Mouse (Mus musculus) embryonic facial prominence, embryonic 13.5 days (tissue): ENCODE measurements around the gene Alpk1. TPM values are rescaled to one million over a fixed set of nuclear protein-coding genes. Genes with fewer than 3 reads are reported as not detected.
"Not testable (repeated sequence)": the region's sequence is repeated elsewhere in the genome, so short reads cannot be mapped to it uniquely, and the experiment has no call there.

Experiments used
- ATAC-seq: fragments of 200-750 bp; cut with Nextera tagmentation; 2 replicates; pipeline ENCODE4 v1.8.0; 2017; ENCODE audit warnings: low read depth; ENCODE audit not compliant: insufficient number of reproducible peaks, insufficient read depth, low FRiP score, low TSS enrichment
- H3K27ac ChIP-seq: fragments of 300-500 bp; sonication (generic); 2 replicates; pipeline ENCODE4 v1.5.1; 2015; ENCODE audit warnings: moderate library complexity, mild to moderate bottlenecking, inconsistent platforms
- H3K27me3 ChIP-seq: fragments of 300-500 bp; sonication (generic); 2 replicates; pipeline ENCODE4 v1.6.1; 2015; ENCODE audit warnings: mild to moderate bottlenecking, inconsistent platforms
- H3K36me3 ChIP-seq: fragments of 300-500 bp; sonication (generic); 2 replicates; pipeline ENCODE4 v1.6.1; 2015; ENCODE audit warnings: mild to moderate bottlenecking, inconsistent platforms
- H3K4me1 ChIP-seq: fragments of 300-500 bp; sonication (generic); 2 replicates; pipeline ENCODE4 v1.6.1; 2015; ENCODE audit warnings: inconsistent platforms
- H3K4me2 ChIP-seq: fragments of 300-500 bp; sonication (generic); 2 replicates; pipeline ENCODE4 v1.6.1; 2015; ENCODE audit warnings: moderate library complexity, mild to moderate bottlenecking, inconsistent platforms
- H3K4me3 ChIP-seq: fragments of 300-500 bp; sonication (generic); 2 replicates; pipeline ENCODE4 v1.5.1; 2015; ENCODE audit warnings: mild to moderate bottlenecking, inconsistent platforms
- H3K9ac ChIP-seq: fragments of 300-500 bp; sonication (generic); 2 replicates; pipeline ENCODE4 v1.6.1; 2015; ENCODE audit warnings: mild to moderate bottlenecking, inconsistent platforms
- H3K9me3 ChIP-seq: fragments of 300-500 bp; sonication (generic); 2 replicates; pipeline ENCODE4 v1.6.1; 2016; ENCODE audit warnings: inconsistent platforms
- WGBS: fragments of 180-500 bp; shearing (Covaris S2); methylation state at CpG from one replicate; pipeline ENCODE4 v1.1.7; 2015; ENCODE audit warnings: mixed read lengths; 5-methylcytosine and 5-hydroxymethylcytosine counted together
- polyA plus RNA-seq: library from polyadenylated mRNA; unstranded; fragments of >200 nt; fragmentation: Nextera tagmentation; extraction: Ambion mirVana; gene quantifications from 2 replicates; pipeline ENCODE4 v1.2.1, GENCODE M21; 2015

Gene Alpk1
- polyA plus RNA-seq, 1 experiment from 2014 or later = 2.3 TPM

DNA sequence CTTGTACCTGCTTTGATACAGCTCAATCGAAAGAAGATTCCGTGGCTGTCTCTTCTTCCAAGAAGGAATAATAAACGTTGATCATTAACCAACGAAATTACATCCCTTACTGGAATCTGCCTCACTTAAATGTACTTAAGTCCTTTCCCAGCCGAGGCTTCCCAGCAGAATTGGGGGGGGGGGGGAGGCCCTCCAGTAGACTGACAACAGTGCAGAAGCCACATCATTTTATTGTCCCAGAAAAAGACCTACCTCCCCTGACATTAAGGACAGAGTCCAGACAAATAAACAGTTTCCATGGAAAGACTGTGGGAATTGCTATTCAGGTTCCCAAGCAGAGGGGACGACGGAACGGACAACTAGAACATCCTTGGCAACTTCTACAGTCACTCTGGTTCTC is 8.6 kb upstream of the Alpk1 start:
- Histone ChIP-seq H3K36me3 (no peaks in the 10 kb centered on the region), H3K27me3 (peaks cover 44% of the 10 kb centered on the region), H3K4me1 (peaks cover 15% of the 10 kb centered on the region), H3K27ac (no peak overlapping the region), H3K9me3 (no peaks in the 10 kb centered on the region), H3K4me2 (no peak overlapping the region; the same call in 1 of the 2 replicates), H3K4me3 (no peak overlapping the region), H3K9ac (no peak overlapping the region)
- 18% methylated on average over 8 of the region's 8 CpGs for WGBS
- no peak for ATAC-seq

DNA sequence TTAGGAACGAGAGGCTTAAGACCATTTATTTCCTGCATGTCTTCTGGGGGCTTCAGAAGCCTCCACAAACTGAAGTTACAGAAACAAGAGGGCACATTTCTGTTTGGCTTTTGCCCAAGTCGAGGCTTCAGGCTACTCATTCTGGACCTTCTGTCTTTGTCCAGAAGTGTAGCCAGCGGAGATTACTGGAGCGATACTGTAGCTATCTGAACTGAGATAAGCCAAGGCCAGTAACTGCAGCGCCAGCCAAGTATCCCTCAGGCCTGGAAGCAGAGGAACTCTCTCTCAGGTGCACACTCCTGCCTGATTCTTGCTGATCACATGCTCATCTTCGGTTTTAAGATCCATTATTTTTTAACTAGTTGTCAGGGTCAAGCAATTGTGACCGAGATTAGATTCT is 7.7 kb upstream of the Alpk1 start:
- no peak for ATAC-seq
- Histone ChIP-seq H3K9ac (no peak overlapping the region), H3K4me2 (no peak overlapping the region), H3K27me3 (peaks cover 44% of the 10 kb centered on the region), H3K4me3 (no peak overlapping the region), H3K4me1 (peaks cover 15% of the 10 kb centered on the region), H3K27ac (no peak overlapping the region), H3K9me3 (no peaks in the 10 kb centered on the region), H3K36me3 (no peaks in the 10 kb centered on the region)
- WGBS = 46% methylated on average over 7 of the region's 7 CpGs

DNA sequence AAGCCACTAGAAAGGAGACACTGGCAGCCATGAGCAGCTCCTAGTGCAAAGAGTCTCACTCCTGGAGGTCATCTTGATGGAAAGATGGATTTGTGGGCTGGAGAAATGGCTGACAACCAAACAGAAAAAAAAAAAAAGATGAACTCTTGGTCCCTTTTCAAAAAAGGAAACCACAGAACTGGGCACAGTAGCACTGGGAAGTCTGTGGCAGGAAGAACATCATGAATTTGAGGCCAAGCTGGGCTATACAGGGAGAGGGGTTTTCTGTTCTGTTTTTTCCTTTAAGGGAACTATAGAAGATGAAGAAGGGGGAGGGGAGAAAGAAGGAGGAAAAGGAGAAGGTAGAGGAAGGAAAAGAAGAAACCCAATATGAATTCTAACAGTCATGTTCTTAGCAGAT is 6.7 kb upstream of the Alpk1 start:
- H3K36me3 ChIP-seq = no peaks in the 10 kb centered on the region
- ATAC-seq = no peak

DNA sequence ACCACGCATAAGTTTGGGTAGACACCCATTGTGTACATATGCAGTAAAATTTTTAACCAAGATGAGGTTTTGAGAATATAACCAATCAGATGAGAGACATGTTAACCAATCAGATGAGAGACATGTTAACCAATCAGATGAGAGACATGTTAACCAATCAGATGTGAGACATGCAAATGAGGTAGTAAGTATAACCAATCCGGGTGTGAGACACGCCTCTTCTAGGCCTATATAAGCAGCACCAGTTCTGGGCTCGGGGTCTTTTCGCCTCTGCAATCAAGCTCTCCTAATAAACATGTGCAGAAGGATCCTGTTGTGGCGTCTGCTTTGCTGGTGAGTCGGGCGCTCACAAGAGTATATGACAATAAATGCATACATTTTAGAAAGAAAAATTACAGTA is 3.4 kb upstream of the Alpk1 start:
- not testable (repeated sequence) for H3K36me3 ChIP-seq, H3K9ac ChIP-seq, ATAC-seq, H3K4me1 ChIP-seq, H3K4me2 ChIP-seq, H3K9me3 ChIP-seq, H3K27ac ChIP-seq, H3K4me3 ChIP-seq
- peaks cover 13% of the 10 kb centered on the region for H3K27me3 ChIP-seq
- 93% methylated on average over 8 of the region's 8 CpGs for WGBS

More for the DNA sequence above, 6.7 kb upstream of the Alpk1 start:
- no peak overlapping the region for H3K4me3 ChIP-seq
- no peak overlapping the region for H3K4me2 ChIP-seq
- no peak overlapping the region for H3K27ac ChIP-seq
- no peaks in the 10 kb centered on the region for H3K9me3 ChIP-seq
- H3K9ac ChIP-seq = no peak overlapping the region
- peaks cover 15% of the 10 kb centered on the region for H3K4me1 ChIP-seq
- peaks cover 38% of the 10 kb centered on the region for H3K27me3 ChIP-seq

DNA sequence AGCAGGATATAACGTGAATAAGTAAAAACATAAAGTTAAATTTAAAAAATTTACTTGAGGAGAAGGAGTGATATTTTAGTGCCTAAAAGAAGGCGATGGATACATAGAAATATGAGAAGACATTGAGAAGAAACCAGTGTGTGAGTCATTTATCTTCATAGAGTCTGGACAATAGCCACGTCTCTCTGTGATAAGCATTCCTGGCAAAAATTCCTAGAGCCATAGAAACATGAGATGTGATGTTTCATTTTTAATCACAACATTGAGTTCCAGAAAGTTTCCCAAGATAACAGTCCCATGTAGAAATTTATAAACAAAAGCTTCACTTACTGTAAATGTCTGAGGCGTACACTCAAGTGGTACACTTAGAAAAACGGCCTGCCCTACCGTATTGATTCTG is 2.6 kb upstream of the Alpk1 start:
- Histone ChIP-seq H3K27me3 (peaks cover 6% of the 10 kb centered on the region), H3K9ac (no peak overlapping the region), H3K4me2 (no peak overlapping the region), H3K4me3 (no peak overlapping the region), H3K4me1 (0 out of 2 replicates have a peak, but pooled peaks cover 3% of the 10 kb centered on the region), H3K9me3 (no peaks in the 10 kb centered on the region), H3K36me3 (no peaks in the 10 kb centered on the region), H3K27ac (no peak overlapping the region)
- WGBS = 91% methylated on average over 6 of the region's 6 CpGs
- no peak for ATAC-seq

DNA sequence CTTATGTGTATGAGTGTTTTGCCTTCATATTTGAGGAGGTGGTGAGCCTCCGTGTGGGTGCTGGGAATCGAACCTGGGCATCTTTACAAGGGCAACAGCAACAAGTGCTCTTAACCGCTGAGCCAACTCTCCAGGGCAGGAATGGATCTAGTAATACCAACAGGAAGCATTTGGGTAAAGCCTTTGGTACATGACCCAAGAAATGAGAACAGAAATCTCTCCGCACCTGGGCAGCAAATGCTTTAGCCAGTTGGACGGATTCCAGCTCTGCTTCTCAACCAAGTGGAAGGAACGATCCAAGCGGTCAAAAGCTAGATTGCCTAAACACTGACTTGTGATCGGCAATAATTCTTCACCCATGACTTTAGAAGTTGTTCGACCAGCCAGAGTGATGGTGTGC is 594 bp upstream of the Alpk1 start:
- no peak for ATAC-seq
- no peak overlapping the region for H3K9ac ChIP-seq
- WGBS = 93% methylated on average over 9 of the region's 9 CpGs

DNA sequence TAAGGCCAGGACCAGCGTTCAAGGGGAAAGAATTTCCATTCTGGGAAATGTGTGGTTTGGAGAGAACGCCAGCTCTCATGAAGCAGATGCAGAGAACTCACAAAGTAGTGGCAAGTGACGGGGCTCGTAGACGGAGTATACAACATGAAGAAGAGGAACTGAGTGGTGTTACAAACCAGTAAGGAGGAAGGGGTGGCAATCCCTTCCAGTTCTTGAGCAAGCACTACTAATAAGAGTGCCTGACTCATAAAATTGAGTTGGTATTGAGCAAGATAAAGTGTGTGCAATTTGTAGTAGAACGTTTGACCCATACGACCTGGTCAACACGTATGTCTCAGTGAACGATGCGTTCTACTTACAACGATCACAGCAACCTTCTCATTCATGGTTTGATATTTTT is 11.2 kb downstream of the Alpk1 start:
- Histone ChIP-seq H3K36me3 (no peaks in the 10 kb centered on the region), H3K27ac (no peak overlapping the region), H3K9ac (no peak overlapping the region), H3K9me3 (no peaks in the 10 kb centered on the region), H3K4me3 (no peak overlapping the region), H3K4me2 (no peak overlapping the region), H3K27me3 (no peaks in the 10 kb centered on the region), H3K4me1 (no peaks in the 10 kb centered on the region)
- ATAC-seq = no peak
- 84% methylated on average over 11 of the region's 11 CpGs for WGBS

More for the DNA sequence above, 594 bp upstream of the Alpk1 start:
- H3K9me3 ChIP-seq = no peaks in the 10 kb centered on the region
- H3K36me3 ChIP-seq = no peaks in the 10 kb centered on the region
- H3K27me3 ChIP-seq = no peaks in the 10 kb centered on the region
- H3K27ac ChIP-seq = no peak overlapping the region
- no peak overlapping the region for H3K4me2 ChIP-seq
- H3K4me3 ChIP-seq = no peak overlapping the region
- H3K4me1 ChIP-seq = no peaks in the 10 kb centered on the region

DNA sequence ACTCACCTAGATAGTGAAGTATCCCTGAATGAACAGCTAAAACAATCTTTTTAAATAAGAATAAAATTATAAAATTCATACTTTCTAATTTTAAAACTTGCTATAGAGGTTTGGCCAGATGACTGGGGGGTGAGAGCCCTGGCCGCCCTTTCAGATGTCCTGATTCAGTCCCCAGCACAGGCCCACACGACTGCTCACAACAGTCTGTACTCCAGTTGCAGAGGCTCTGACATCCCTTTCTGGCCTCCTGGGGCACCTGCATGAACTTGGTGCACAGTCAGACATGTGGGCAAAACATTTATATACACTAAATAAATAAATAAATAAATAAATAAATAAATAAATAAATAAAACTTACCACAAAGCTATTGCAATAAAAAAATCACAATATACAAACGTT is 14.4 kb downstream of the Alpk1 start:
- Histone ChIP-seq H3K4me2 (no peak overlapping the region), H3K9ac (no peak overlapping the region), H3K27me3 (peaks cover 11% of the 10 kb centered on the region), H3K9me3 (no peaks in the 10 kb centered on the region), H3K36me3 (no peaks in the 10 kb centered on the region), H3K27ac (no peak overlapping the region), H3K4me1 (no peaks in the 10 kb centered on the region), H3K4me3 (no peak overlapping the region)
- WGBS = 68% methylated on average over 3 of the region's 3 CpGs
- no peak for ATAC-seq

DNA sequence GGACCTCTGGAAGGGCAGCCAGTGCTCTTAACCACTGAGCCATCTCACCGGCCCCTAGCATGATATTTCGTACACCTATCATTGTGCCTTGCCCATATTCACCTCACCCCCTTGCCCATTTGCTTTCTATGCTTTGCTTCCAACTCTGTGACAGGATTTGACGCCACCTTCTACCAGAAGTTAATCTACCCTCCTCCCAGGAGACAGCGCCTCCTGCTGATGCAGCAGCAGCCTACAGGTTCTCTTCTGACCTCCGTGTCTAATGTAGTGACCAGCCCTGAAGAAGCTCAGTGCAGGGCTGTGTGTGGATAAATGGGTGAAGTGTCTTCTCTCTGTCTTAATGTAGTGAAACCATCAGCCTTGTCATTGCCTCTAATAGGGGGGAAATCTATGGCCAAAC is 15.8 kb downstream of the Alpk1 start:
- no peak overlapping the region for H3K27ac ChIP-seq
- H3K4me2 ChIP-seq = no peak overlapping the region
- no peak overlapping the region for H3K9ac ChIP-seq
- no peaks in the 10 kb centered on the region for H3K9me3 ChIP-seq
- H3K4me3 ChIP-seq = no peak overlapping the region
- H3K36me3 ChIP-seq = no peaks in the 10 kb centered on the region
- WGBS = 57% methylated on average over 5 of the region's 5 CpGs
- no peaks in the 10 kb centered on the region for H3K4me1 ChIP-seq
- no peak for ATAC-seq
- peaks cover 11% of the 10 kb centered on the region for H3K27me3 ChIP-seq

DNA sequence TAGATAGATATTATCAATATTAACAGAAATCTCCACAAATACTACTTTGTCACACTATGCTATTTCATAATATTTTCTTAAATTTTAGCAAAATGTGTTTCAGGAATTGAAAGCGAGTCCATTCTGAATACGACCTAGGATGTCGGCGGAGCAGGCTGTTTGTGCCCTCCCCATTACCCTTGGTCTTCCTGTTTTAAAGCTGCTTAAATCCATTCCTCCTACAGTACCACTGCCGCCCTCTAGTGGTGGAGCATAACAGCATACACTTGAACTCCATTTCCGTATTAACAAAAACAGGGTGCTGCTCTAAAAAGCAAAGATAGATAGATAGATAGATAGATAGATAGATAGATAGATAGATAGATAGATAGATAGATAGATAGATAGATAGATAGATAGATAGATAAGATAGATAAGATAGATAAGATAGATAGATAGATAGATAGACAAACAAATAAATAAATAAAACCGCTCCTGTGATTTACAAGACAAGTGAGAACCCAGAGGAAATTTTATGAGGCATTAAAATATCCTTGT is 17.2 kb downstream of the Alpk1 start:
- Histone ChIP-seq H3K9me3 (no peaks in the 10 kb centered on the region), H3K4me1 (no peaks in the 10 kb centered on the region), H3K27me3 (peaks cover 19% of the 10 kb centered on the region), H3K36me3 (no peaks in the 10 kb centered on the region), H3K4me3 (no peak overlapping the region), H3K9ac (no peak overlapping the region), H3K27ac (no peak overlapping the region), H3K4me2 (no peak overlapping the region)
- 24% methylated on average over 7 of the region's 7 CpGs for WGBS
- ATAC-seq = no peak

DNA sequence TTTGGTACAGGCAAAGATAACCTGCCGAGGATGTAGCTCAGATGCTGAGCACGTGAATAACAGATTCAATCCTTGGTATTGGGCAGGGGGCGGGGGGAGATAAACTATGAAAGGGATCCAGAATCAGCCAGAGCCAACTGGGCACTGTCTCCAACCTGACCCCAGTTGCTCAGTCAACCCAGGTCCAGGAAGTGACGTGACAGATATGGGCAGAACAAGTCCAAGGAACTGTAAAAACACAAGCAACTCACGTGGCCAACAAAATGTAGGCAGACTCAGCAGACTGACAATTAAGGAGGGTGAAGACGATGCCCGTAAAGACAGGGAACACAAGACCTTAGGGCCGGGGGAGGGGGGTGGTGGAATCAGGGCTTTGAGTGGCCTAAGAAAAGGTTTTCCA is 17.9 kb downstream of the Alpk1 start:
- no peak overlapping the region for H3K9ac ChIP-seq
- H3K27ac ChIP-seq = no peak overlapping the region
- 62% methylated on average over 8 of the region's 8 CpGs for WGBS
- ATAC-seq = no peak
- peaks cover 26% of the 10 kb centered on the region for H3K27me3 ChIP-seq
- no peaks in the 10 kb centered on the region for H3K9me3 ChIP-seq
- no peaks in the 10 kb centered on the region for H3K36me3 ChIP-seq
- no peak overlapping the region for H3K4me3 ChIP-seq
- no peak overlapping the region for H3K4me2 ChIP-seq
- no peaks in the 10 kb centered on the region for H3K4me1 ChIP-seq

DNA sequence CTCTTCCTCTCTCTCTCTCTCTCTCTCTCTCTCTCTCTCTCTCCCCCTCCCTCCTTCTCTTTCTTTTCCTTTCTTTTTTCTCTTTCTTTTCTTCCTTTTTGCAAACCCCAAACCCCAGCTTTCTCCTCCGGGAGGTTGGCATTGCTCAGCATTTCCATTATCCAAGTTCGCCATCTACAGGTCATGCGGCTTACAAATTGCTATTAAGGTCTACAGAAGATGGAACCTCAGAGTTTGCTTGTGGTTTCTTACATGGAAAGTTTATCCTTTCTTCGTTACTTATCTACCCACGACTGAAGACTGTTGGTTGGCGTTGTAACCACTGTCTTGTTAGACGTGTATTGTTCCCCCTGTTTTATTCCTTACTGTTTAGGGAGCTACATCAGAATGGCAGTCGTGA is 21.1 kb downstream of the Alpk1 start:
- no peak overlapping the region for H3K27ac ChIP-seq
- peaks cover 37% of the 10 kb centered on the region for H3K27me3 ChIP-seq
- H3K4me1 ChIP-seq = no peaks in the 10 kb centered on the region
- H3K4me2 ChIP-seq = no peak overlapping the region
- no peak overlapping the region for H3K9ac ChIP-seq
- no peak for ATAC-seq
- no peak overlapping the region for H3K4me3 ChIP-seq
- WGBS = 16% methylated on average over 8 of the region's 8 CpGs
- no peaks in the 10 kb centered on the region for H3K9me3 ChIP-seq
- no peaks in the 10 kb centered on the region for H3K36me3 ChIP-seq

DNA sequence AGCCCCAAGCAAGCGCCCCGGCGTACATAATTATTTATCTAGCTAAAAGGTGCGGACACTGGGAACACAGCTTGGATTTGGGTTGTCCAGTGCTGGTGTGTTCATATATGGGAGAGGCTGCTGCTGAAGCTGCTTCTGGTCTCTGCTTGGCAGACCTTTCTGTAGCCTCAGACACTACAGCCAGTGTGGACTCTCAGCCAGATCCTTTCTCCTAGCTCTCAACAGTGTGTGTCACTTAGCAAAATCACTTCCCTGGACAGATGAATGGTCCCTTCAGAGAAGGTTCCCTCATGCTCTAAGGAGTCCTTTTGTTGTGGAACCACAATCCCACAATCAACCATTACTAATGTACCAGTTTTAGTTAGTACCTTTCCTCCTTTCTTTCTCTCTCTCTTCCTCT is 21.5 kb downstream of the Alpk1 start:
- ATAC-seq = no peak

More for the DNA sequence above, 21.5 kb downstream of the Alpk1 start:
- 62% methylated on average over 4 of the region's 4 CpGs for WGBS
- Histone ChIP-seq H3K4me1 (no peaks in the 10 kb centered on the region), H3K4me3 (no peak overlapping the region), H3K9ac (no peak overlapping the region), H3K27ac (no peak overlapping the region), H3K27me3 (peaks cover 38% of the 10 kb centered on the region), H3K9me3 (no peaks in the 10 kb centered on the region), H3K4me2 (no peak overlapping the region), H3K36me3 (no peaks in the 10 kb centered on the region)
